Mouse (Mus musculus) testis, adult 2 months (tissue): ENCODE results near the gene E4f1.

Source experiments
- CTCF ChIP-seq: fragments of 200-500 bp; IDR thresholded peaks from 2 replicates; pipeline ENCODE4 v1.5.1; 2012; ENCODE audit warnings: low read depth, mild to moderate bottlenecking, inconsistent platforms, low read length, moderate library complexity; ENCODE audit not compliant: control insufficient read depth, insufficient read depth, insufficient replicate concordance
- POLR2A ChIP-seq: fragments of 200-500 bp; IDR thresholded peaks from 2 replicates; pipeline ENCODE4 v1.6.1; 2012; ENCODE audit warnings: low read depth, mild to moderate bottlenecking, inconsistent platforms, low read length, moderate library complexity; ENCODE audit not compliant: control insufficient read depth

DNA sequence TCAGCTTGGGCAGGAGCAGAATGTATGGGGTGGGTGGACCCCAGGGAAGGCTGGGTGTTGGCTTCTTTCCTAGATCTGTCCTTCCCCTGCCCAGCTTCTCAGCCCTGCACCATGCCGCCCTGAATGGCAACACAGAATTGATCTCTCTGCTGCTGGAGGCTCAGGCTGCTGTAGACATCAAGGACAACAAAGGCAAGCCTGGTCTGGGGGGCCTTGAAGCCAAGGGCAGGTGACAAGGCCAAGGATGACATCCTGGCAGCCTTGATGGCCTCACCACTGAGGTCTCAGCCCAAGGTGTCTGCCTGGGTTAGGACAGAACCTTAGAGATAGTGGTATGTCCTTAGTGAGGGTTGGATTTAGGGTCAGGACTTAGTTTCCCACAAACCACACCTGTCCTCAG, 25.9 kb upstream of the E4f1 start:
- TF ChIP-seq POLR2A = no peak
- no peak for TF ChIP-seq CTCF
